Mouse (Mus musculus) small intestine, adult 2 months (tissue): ENCODE results near the gene Smyd3. TPM values are rescaled to one million over a fixed set of nuclear protein-coding genes. Genes with fewer than 3 reads are reported as not detected.

Experiments used
- H3K27ac ChIP-seq: fragments of 200-500 bp; 2 replicates; pipeline ENCODE4 v1.5.1; 2012; ENCODE audit warnings: low read depth, low read length, control low read depth, inconsistent platforms; ENCODE audit not compliant: insufficient read depth
- H3K27me3 ChIP-seq: fragments of 200-500 bp; 2 replicates; pipeline ENCODE4 v1.6.1; 2012; ENCODE audit warnings: mild to moderate bottlenecking, moderate library complexity, low read length, inconsistent platforms; ENCODE audit not compliant: control insufficient read depth, insufficient read depth
- H3K36me3 ChIP-seq: fragments of 200-500 bp; 2 replicates; pipeline ENCODE4 v1.6.1; 2012; ENCODE audit warnings: mild to moderate bottlenecking, low read length, control low read depth, inconsistent platforms; ENCODE audit not compliant: control insufficient read depth, insufficient read depth
- H3K4me1 ChIP-seq: fragments of 200-500 bp; 2 replicates; pipeline ENCODE4 v1.6.1; 2012; ENCODE audit warnings: low read length, inconsistent platforms, mixed read lengths; ENCODE audit not compliant: control insufficient read depth, insufficient read depth, insufficient read length
- H3K4me3 ChIP-seq: fragments of 200-500 bp; 2 replicates; pipeline ENCODE4 v1.5.1; 2012; ENCODE audit warnings: low read depth, mild to moderate bottlenecking, control low read depth, inconsistent platforms, low read length, moderate library complexity
- CTCF ChIP-seq: fragments of 200-500 bp; IDR thresholded peaks from 2 replicates; pipeline ENCODE4 v1.5.1; 2012; ENCODE audit warnings: low read depth, mild to moderate bottlenecking, control low read depth, inconsistent platforms, low read length, moderate library complexity, mixed read lengths; ENCODE audit not compliant: insufficient replicate concordance, insufficient read length; ENCODE audit errors: extremely low read depth
- POLR2A ChIP-seq: fragments of 200-500 bp; IDR thresholded peaks from 2 replicates; pipeline ENCODE4 v1.6.1; 2012; ENCODE audit warnings: low read depth, mild to moderate bottlenecking, control low read depth, inconsistent platforms, low read length, moderate library complexity
- WGBS: fragments of 180-500 bp; shearing (Covaris S2); methylation state at CpG from one replicate; pipeline ENCODE4 v1.1.7; 2018; 5-methylcytosine and 5-hydroxymethylcytosine counted together
- polyA plus RNA-seq: library from polyadenylated mRNA; depleted of rRNA; stranded (reverse); fragments of >200 nt; gene quantifications from 2 replicates; pipeline ENCODE4 v1.2.3, GENCODE M21; 2012

Gene Smyd3
- polyA plus RNA-seq, 1 experiment: 1.1 TPM

- no peak overlapping the region for H3K27ac ChIP-seq
- no peaks in the 10 kb centered on the region for H3K27me3 ChIP-seq
- TF ChIP-seq POLR2A (no peak), CTCF (no peak)
- no peak overlapping the region for H3K4me3 ChIP-seq
- no peaks in the 10 kb centered on the region for H3K36me3 ChIP-seq
- WGBS: 90% methylated on average over 5 of the region's 5 CpGs
- no peaks in the 10 kb centered on the region for H3K4me1 ChIP-seq
These were observed 117.0 kb downstream of the Smyd3 start for GRCm38 (mm10) chr1:179400835-179401234.

- Histone ChIP-seq H3K4me3 (no peak overlapping the region), H3K36me3 (no peaks in the 10 kb centered on the region), H3K27me3 (no peaks in the 10 kb centered on the region), H3K27ac (no peak overlapping the region), H3K4me1 (no peaks in the 10 kb centered on the region)
- 90% methylated on average over 4 of the region's 4 CpGs for WGBS
- no peak for TF ChIP-seq POLR2A
- TF ChIP-seq CTCF: no peak
These were observed 119.2 kb downstream of the Smyd3 start for GRCm38 (mm10) chr1:179398639-179399038.

- H3K4me1 ChIP-seq: no peaks in the 10 kb centered on the region; the same call in 1 of the 2 replicates
These were observed 131.4 kb downstream of the Smyd3 start for GRCm38 (mm10) chr1:179386237-179386975.

GRCm38 (mm10) chr1:179385691-179386090 is 132.2 kb downstream of the Smyd3 start:
- Histone ChIP-seq H3K4me3 (no peak overlapping the region), H3K36me3 (no peaks in the 10 kb centered on the region), H3K27me3 (no peaks in the 10 kb centered on the region), H3K4me1 (no peaks in the 10 kb centered on the region; the same call in 1 of the 2 replicates), H3K27ac (no peak overlapping the region)
- no peak for TF ChIP-seq POLR2A
- TF ChIP-seq CTCF: no peak
- WGBS: 91% methylated on average over 7 of the region's 7 CpGs

More at GRCm38 (mm10) chr1:179386237-179386975, 131.4 kb downstream of the Smyd3 start:
- Histone ChIP-seq H3K27me3 (no peaks in the 10 kb centered on the region), H3K36me3 (no peaks in the 10 kb centered on the region), H3K27ac (no peak overlapping the region), H3K4me3 (no peak overlapping the region)
- TF ChIP-seq CTCF (no peak), POLR2A (no peak)
- 39% methylated on average over 15 of the region's 15 CpGs for WGBS

- Histone ChIP-seq H3K36me3 (no peaks in the 10 kb centered on the region), H3K4me1 (no peaks in the 10 kb centered on the region; the same call in 1 of the 2 replicates), H3K27ac (no peak overlapping the region), H3K27me3 (no peaks in the 10 kb centered on the region), H3K4me3 (no peak overlapping the region)
- WGBS: 80% methylated on average over 2 of the region's 2 CpGs
- TF ChIP-seq CTCF (no peak), POLR2A (no peak)
These were observed 133.5 kb downstream of the Smyd3 start for GRCm38 (mm10) chr1:179384296-179384695.

- Histone ChIP-seq H3K4me1 (no peaks in the 10 kb centered on the region), H3K4me3 (no peak overlapping the region), H3K36me3 (no peaks in the 10 kb centered on the region), H3K27me3 (no peaks in the 10 kb centered on the region), H3K27ac (no peak overlapping the region)
- WGBS: 93% methylated on average over 4 of the region's 4 CpGs
- TF ChIP-seq CTCF: no peak
- TF ChIP-seq POLR2A: no peak
These were observed 139.7 kb downstream of the Smyd3 start for GRCm38 (mm10) chr1:179378102-179378501.

- TF ChIP-seq CTCF: no peak
- no peak for TF ChIP-seq POLR2A
- Histone ChIP-seq H3K27ac (no peak overlapping the region), H3K4me3 (no peak overlapping the region), H3K4me1 (no peaks in the 10 kb centered on the region), H3K27me3 (no peaks in the 10 kb centered on the region), H3K36me3 (no peaks in the 10 kb centered on the region)
- 90% methylated on average over 4 of the region's 4 CpGs for WGBS
These were observed 142.9 kb downstream of the Smyd3 start for GRCm38 (mm10) chr1:179374987-179375386.
